Mouse (Mus musculus) embryonic facial prominence, embryonic 11.5 days (tissue): ENCODE data around the gene Dqx1. TPM values are rescaled to one million over a fixed set of nuclear protein-coding genes. Genes with fewer than 3 reads are reported as not detected.

Experiments used
- ATAC-seq: fragments of 200-750 bp; cut with Nextera tagmentation; replicated peaks from 2 replicates; pipeline ENCODE4 v1.8.0; 2017; ENCODE audit warnings: low read depth; ENCODE audit not compliant: insufficient number of reproducible peaks, low FRiP score, low TSS enrichment
- DNase-seq: peaks from one replicate; pipeline ENCODE4 v3.0.0-alpha.2; 2015; ENCODE audit warnings: low spot score
- H3K27ac ChIP-seq: fragments of 300-500 bp; sonication (generic); replicated peaks from 2 replicates; pipeline ENCODE4 v1.5.1; 2014; ENCODE audit warnings: mild to moderate bottlenecking, low read depth, low read length, control low read depth
- H3K27me3 ChIP-seq: fragments of 300-500 bp; sonication (generic); 2 replicates; pipeline ENCODE4 v1.6.1; 2014; ENCODE audit warnings: mild to moderate bottlenecking, low read length, moderate library complexity, mixed read lengths; ENCODE audit not compliant: control insufficient read depth, insufficient read depth
- H3K36me3 ChIP-seq: fragments of 300-500 bp; sonication (generic); replicated peaks from 2 replicates; pipeline ENCODE4 v1.6.1; 2014; ENCODE audit warnings: low read depth, mild to moderate bottlenecking, low read length, moderate library complexity, mixed read lengths; ENCODE audit not compliant: control insufficient read depth, insufficient read depth
- H3K4me1 ChIP-seq: fragments of 300-500 bp; sonication (generic); 2 replicates; pipeline ENCODE4 v1.6.1; 2014; ENCODE audit warnings: low read length, mixed read lengths; ENCODE audit not compliant: control insufficient read depth, insufficient read depth
- H3K4me2 ChIP-seq: fragments of 300-500 bp; sonication (generic); 2 replicates; pipeline ENCODE4 v1.6.1; 2014; ENCODE audit warnings: low read depth, mild to moderate bottlenecking, control low read depth, low read length, moderate library complexity
- H3K4me3 ChIP-seq: fragments of 300-500 bp; sonication (generic); 2 replicates; pipeline ENCODE4 v1.5.1; 2014; ENCODE audit warnings: low read depth, low read length, control low read depth
- H3K9ac ChIP-seq: fragments of 300-500 bp; sonication (generic); replicated peaks from 2 replicates; pipeline ENCODE4 v1.6.1; 2014; ENCODE audit warnings: mild to moderate bottlenecking, control low read depth, low read length
- H3K9me3 ChIP-seq: fragments of 300-500 bp; sonication (generic); replicated peaks from 2 replicates; pipeline ENCODE4 v1.6.1; 2016; ENCODE audit warnings: mild to moderate bottlenecking, low read length, inconsistent platforms, mixed read lengths; ENCODE audit not compliant: control insufficient read depth
- WGBS: fragments of 180-500 bp; shearing (Covaris S2); extraction: QIAGEN DNeasy Blood & Tissue Kit; methylation state at CpG from one replicate; pipeline ENCODE4 v1.1.7; 2014; 5-methylcytosine and 5-hydroxymethylcytosine counted together
- polyA plus RNA-seq: library from polyadenylated mRNA; unstranded; fragments of >200 nt; fragmentation: Nextera tagmentation; extraction: Ambion mirVana; gene quantifications from 2 replicates; pipeline ENCODE4 v1.2.1, GENCODE M21; 2014

The Dqx1 gene
- polyA plus RNA-seq, 1 experiment from 2014 or later: 0.45 TPM

DNA sequence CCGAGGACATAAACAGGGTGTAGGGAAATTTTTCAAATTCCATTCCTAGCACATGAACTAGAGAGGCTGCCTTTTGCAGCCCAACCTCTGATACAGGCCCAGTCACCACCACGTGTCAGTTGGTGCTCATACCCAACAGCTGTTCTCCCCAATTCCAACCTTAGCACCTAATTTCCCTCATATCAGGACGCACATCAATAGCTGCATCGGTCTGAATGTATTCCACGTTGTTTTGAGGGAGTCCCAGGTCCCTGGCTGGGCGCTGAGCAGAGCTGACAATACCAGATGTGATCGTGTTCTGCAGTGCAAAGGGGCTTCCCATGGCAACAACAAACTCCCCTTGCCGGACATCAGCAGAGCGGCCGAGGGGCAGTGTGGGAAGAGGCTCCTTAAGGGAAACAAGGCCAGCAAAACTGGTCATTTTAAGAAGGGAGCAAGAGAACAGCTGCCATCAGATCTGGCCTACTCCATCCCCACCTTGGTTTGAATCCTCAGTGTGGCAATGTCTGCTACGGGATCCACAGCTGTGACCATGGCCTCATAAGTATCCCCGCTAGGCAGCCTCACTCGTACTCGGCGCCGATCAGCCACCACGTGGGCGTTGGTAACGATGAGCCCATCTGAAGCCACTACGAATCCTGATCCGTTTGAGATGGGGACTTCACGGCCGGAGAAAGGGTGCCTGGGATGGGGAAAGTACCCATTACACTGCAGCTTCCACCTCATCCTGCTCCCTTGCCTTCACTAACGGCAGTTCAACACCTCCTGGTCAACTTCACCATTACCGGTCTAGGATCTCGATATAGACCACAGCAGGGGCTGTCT, 4.3 kb upstream of the Dqx1 start:
- Histone ChIP-seq H3K36me3 (peaks cover 10% of the 10 kb centered on the region), H3K4me2 (peak overlapping the region; percentile 87)
- ATAC-seq: peak; percentile 2; the same call in 1 of the 2 replicates

DNA sequence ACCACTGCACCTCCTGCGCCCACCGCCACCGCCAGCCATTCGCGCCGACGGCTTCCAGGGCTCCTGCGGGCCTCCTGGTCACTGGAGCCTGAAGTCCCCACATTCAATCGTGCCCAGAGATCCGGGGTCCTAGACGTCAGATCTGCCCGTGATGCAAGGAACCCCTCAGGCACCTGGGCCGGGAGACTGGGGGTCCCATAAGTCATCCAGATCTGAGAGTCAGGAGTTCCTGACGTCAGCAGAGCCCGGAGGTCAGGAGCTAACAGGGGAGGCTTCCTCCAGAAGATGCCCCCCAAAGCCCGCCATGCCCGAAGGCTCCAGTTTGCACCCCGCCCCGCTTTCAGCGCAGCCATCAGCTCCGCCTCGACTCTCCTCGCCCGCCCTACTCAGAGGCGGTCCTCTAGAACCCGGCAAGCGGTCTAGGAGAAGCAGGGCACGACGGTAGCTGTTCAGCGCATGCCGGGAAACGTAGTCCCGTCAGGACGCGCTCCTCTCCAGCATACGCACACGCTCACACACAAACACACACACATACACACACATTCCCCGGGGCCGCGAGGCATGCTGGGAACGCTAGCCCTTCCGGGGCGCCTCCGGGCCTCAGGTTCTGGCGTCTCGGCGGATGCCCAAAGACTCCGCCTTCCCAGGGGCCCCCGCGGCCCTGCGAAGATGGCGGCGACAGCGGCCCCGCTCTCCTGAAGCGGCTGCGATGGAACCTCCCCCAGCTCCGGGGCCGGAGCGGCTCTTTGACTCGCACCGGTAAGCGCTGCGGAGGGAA, 3.4 kb upstream of the Dqx1 start, which contains the start of gene Aup1:
Gene Aup1, plus strand, starts transcription at position 448 of the 778 bp plus-strand sequence.
- H3K9ac ChIP-seq: peak within 1 kb of the TSS; percentile 83
- 0% methylated on average over 62 of the region's 64 CpGs for WGBS
- no peaks in the 10 kb centered on the region for H3K27me3 ChIP-seq
- H3K27ac ChIP-seq: peak within 1 kb of the TSS; percentile 74
- no peaks in the 10 kb centered on the region; the same call in 1 of the 2 replicates for H3K4me1 ChIP-seq
- peak within 1 kb of the TSS; percentile 86 for H3K4me3 ChIP-seq
- no peaks in the 10 kb centered on the region for H3K9me3 ChIP-seq
- peaks cover 10% of the 10 kb centered on the region for H3K36me3 ChIP-seq
- H3K4me2 ChIP-seq: peak within 1 kb of the TSS; percentile 87
- ATAC-seq (peak; percentile 94), DNase-seq (peak; percentile 97)

More for the DNA sequence above, 4.3 kb upstream of the Dqx1 start:
- 2% methylated on average over 26 of the region's 26 CpGs for WGBS
- Histone ChIP-seq H3K27ac (peak overlapping the region; percentile 5), H3K9ac (peak overlapping the region; percentile 83), H3K4me1 (no peaks in the 10 kb centered on the region; the same call in 1 of the 2 replicates), H3K4me3 (peak overlapping the region; percentile 86), H3K27me3 (no peaks in the 10 kb centered on the region), H3K9me3 (no peaks in the 10 kb centered on the region)
- DNase-seq: peak; percentile 47

DNA sequence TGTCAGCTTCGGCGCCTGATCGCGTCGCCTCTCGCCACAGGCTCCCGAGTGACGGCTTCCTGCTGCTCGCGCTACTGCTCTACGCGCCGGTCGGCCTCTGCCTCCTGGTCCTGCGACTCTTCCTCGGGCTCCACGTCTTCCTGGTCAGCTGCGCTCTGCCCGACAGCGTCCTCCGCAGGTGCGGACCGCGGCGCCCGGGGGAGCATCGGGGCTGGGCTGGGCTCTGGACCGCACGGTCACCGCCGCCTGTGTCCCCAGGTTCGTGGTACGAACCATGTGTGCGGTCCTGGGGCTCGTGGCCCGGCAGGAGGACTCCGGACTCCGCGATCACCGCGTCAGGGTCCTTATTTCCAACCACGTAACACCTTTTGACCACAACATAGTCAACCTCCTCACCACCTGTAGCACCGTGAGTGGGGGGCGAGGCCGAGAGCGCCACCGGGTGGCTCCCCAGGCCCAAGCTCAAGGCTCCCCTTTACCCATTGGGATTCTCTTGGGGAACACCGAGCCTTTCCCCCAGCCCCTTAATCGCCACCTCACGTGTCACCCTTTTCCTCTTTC, 2.7 kb upstream of the Dqx1 start, which contains the start of gene Htra2:
Gene Htra2, minus strand, starts transcription at position 403 of the 561 bp plus-strand sequence.
- Histone ChIP-seq H3K4me1 (no peaks in the 10 kb centered on the region; the same call in 1 of the 2 replicates), H3K27ac (peak within 1 kb of the TSS; percentile 74), H3K9ac (peak within 1 kb of the TSS; percentile 83), H3K4me2 (peak within 1 kb of the TSS; percentile 87), H3K4me3 (peak within 1 kb of the TSS; percentile 86), H3K9me3 (no peaks in the 10 kb centered on the region), H3K36me3 (peaks cover 10% of the 10 kb centered on the region), H3K27me3 (no peaks in the 10 kb centered on the region)
- DNase-seq (peak; percentile 40), ATAC-seq (peak; percentile 35; the same call in 1 of the 2 replicates)
- under 1% methylated on average over 50 of the region's 50 CpGs for WGBS

DNA sequence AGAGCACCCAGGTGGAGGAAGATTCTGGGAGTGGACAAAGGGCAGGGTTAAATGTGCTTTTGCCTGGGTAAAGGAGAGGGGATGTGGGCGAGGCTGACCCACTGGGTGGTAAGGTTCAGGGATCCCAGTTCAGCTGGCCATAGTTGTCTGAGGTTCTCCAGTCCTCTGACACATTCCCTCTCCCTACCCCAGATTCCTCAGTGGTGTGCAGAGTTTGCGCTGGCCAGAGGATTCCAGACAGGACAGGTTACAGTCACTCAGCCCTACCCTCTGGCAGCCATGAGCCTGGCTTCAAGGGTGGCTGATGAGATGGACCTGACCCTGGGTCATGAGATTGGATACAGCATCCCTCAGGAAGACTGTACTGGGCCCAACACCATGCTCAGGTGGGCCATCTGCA, 1.1 kb downstream of the Dqx1 start:
- Histone ChIP-seq H3K4me2 (no peak overlapping the region), H3K36me3 (peaks cover 5% of the 10 kb centered on the region; the same call in 1 of the 2 replicates), H3K27me3 (peaks cover 15% of the 10 kb centered on the region), H3K4me3 (no peak overlapping the region), H3K9me3 (no peaks in the 10 kb centered on the region), H3K27ac (no peak overlapping the region), H3K4me1 (no peaks in the 10 kb centered on the region; the same call in 1 of the 2 replicates), H3K9ac (no peak overlapping the region)
- ATAC-seq: no peak
- 75% methylated on average over 2 of the region's 2 CpGs for WGBS
- no peak for DNase-seq

DNA sequence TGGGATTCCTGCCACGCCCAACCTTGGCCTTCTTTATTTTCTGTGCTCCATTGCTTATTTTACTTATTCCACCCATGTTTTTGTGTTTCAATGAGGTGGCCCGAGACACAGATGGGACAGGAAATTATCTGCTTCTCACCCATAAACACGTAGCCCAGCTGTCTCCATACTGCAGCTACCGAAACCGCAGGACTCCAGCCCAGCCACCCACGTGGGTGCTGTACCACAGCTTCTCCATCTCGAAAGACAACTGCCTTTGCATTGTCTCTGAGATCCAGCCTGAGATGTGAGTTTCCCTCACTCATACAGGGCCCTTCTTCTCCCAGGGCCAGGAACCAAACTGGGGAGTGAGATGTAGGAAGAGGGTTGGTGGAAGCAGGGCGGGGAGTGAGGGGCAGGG, 8.4 kb downstream of the Dqx1 start:
- DNase-seq (no peak), ATAC-seq (no peak)
- Histone ChIP-seq H3K4me1 (peaks cover 2% of the 10 kb centered on the region), H3K9ac (no peak overlapping the region), H3K9me3 (no peaks in the 10 kb centered on the region), H3K27me3 (peaks cover 80% of the 10 kb centered on the region), H3K36me3 (no peaks in the 10 kb centered on the region), H3K4me3 (no peak overlapping the region), H3K4me2 (no peak overlapping the region), H3K27ac (no peak overlapping the region)
- WGBS: 35% methylated on average over 8 of the region's 8 CpGs

DNA sequence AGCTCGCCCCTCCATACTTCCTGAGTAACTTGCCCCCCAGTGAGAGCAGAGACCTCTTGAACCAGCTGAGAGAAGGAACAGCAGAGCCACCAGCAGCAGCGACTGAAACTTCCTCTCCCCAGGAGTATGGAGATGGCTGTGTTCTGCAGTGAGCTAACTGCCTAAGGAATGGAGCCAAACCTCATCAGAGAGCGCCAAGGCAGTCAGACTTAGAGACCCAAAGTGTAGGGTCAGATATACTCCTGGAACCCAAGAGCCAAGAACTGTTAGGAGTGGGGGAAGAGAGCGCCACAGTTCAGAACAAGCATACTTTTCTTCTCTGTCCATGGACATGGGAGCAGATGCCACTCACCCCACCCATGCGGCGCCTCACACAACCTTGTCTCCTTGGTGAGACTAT, 8.8 kb downstream of the Dqx1 start:
- DNase-seq (no peak), ATAC-seq (no peak)
- Histone ChIP-seq H3K9me3 (no peaks in the 10 kb centered on the region), H3K4me2 (no peak overlapping the region), H3K4me1 (peaks cover 6% of the 10 kb centered on the region), H3K4me3 (no peak overlapping the region), H3K27me3 (peaks cover 83% of the 10 kb centered on the region), H3K36me3 (no peaks in the 10 kb centered on the region), H3K27ac (no peak overlapping the region), H3K9ac (no peak overlapping the region)
- WGBS: 32% methylated on average over 6 of the region's 6 CpGs

DNA sequence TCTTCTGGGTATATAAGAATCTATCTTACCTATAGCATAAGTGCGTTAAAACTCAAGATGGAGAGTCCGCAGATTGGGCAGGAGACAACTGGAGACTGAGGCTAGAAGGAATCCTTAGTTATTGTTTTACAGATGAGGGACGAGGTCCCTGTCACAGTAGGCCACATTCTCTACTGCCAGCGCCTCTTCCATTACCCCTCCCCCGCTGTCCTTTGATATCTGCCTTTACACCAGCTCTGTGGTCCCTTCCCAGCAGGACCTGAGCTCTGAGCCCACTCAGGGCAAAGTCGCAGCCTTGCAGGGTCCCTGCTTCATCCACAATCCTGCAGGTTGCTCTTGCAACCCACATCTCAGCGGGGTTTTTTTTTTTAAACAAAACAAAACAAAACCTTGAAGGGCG, 10.6 kb downstream of the Dqx1 start:
- H3K9me3 ChIP-seq: no peaks in the 10 kb centered on the region
- H3K36me3 ChIP-seq: no peaks in the 10 kb centered on the region
- 3% methylated on average over 8 of the region's 8 CpGs for WGBS
- no peak overlapping the region for H3K9ac ChIP-seq
- no peak for ATAC-seq
- peaks cover 6% of the 10 kb centered on the region for H3K4me1 ChIP-seq
- peak overlapping the region; percentile 30; the same call in 1 of the 2 replicates for H3K4me3 ChIP-seq
- peaks cover 91% of the 10 kb centered on the region for H3K27me3 ChIP-seq
- DNase-seq: no peak
- H3K4me2 ChIP-seq: no peak overlapping the region
- no peak overlapping the region for H3K27ac ChIP-seq
